Mouse (Mus musculus) forebrain, embryonic 11.5 days (tissue): Measurements from ENCODE around the gene Adam17. TPM values are rescaled to one million over a fixed set of nuclear protein-coding genes. Genes with fewer than 3 reads are reported as not detected.

ENCODE experiments used
- ATAC-seq: fragments of 200-750 bp; cut with Nextera tagmentation; replicated peaks from 2 replicates; pipeline ENCODE4 v1.8.0; 2017; ENCODE audit warnings: moderate TSS enrichment; ENCODE audit not compliant: low FRiP score
- DNase-seq: peaks from one replicate; pipeline ENCODE4 v3.0.0-alpha.2; 2017; ENCODE audit warnings: low spot score
- H3K27ac ChIP-seq: fragments of 300-500 bp; sonication (generic); 2 replicates; pipeline ENCODE4 v1.5.1; 2014; ENCODE audit warnings: low read depth, low read length
- H3K27me3 ChIP-seq: fragments of 300-500 bp; sonication (generic); 2 replicates; pipeline ENCODE4 v1.6.1; 2014; ENCODE audit warnings: mild to moderate bottlenecking, low read length, mixed read lengths; ENCODE audit not compliant: control insufficient read depth, insufficient read depth
- H3K36me3 ChIP-seq: fragments of 300-500 bp; sonication (generic); 2 replicates; pipeline ENCODE4 v1.6.1; 2014; ENCODE audit warnings: mild to moderate bottlenecking, low read length, moderate library complexity, mixed read lengths; ENCODE audit not compliant: control insufficient read depth, insufficient read depth
- H3K4me1 ChIP-seq: fragments of 300-500 bp; sonication (generic); replicated peaks from 2 replicates; pipeline ENCODE4 v1.6.1; 2014; ENCODE audit warnings: low read length, mixed read lengths; ENCODE audit not compliant: control insufficient read depth, insufficient read depth
- H3K4me2 ChIP-seq: fragments of 300-500 bp; sonication (generic); 2 replicates; pipeline ENCODE4 v1.6.1; 2014; ENCODE audit warnings: low read depth, mild to moderate bottlenecking, low read length, moderate library complexity, mixed read lengths; ENCODE audit not compliant: severe bottlenecking
- H3K4me3 ChIP-seq: fragments of 300-500 bp; sonication (generic); 2 replicates; pipeline ENCODE4 v1.5.1; 2014; ENCODE audit warnings: low read depth, low read length
- H3K9ac ChIP-seq: fragments of 300-500 bp; sonication (generic); 2 replicates; pipeline ENCODE4 v1.6.1; 2014; ENCODE audit warnings: low read length
- H3K9me3 ChIP-seq: fragments of 300-500 bp; sonication (generic); 2 replicates; pipeline ENCODE4 v1.6.1; 2016; ENCODE audit warnings: low read length, mixed read lengths; ENCODE audit not compliant: control insufficient read depth
- WGBS: fragments of 180-500 bp; shearing (Covaris S2); extraction: QIAGEN DNeasy Blood & Tissue Kit; methylation state at CpG from one replicate; pipeline ENCODE4 v1.1.7; 2014; 5-methylcytosine and 5-hydroxymethylcytosine counted together
- polyA plus RNA-seq: library from polyadenylated mRNA; unstranded; fragments of >200 nt; fragmentation: Nextera tagmentation; extraction: Ambion mirVana; gene quantifications from 2 replicates; pipeline ENCODE4 v1.2.1, GENCODE M21; 2014

The Adam17 gene
- polyA plus RNA-seq, 1 experiment from 2014 or later = 36.6 TPM

GRCm38 (mm10) chr12:21286712-21287650 lies 86.5 kb downstream of the Adam17 start:
- peak; percentile 8; the same call in 1 of the 2 replicates for ATAC-seq
- 38% methylated on average over 18 of the region's 18 CpGs for WGBS
- Histone ChIP-seq H3K4me2 (peak overlapping the region; percentile 67), H3K27me3 (no peaks in the 10 kb centered on the region), H3K9me3 (no peaks in the 10 kb centered on the region), H3K9ac (peak overlapping the region; percentile 85), H3K27ac (no peak overlapping the region), H3K4me3 (peak overlapping the region; percentile 56), H3K4me1 (peaks cover 6% of the 10 kb centered on the region), H3K36me3 (no peaks in the 10 kb centered on the region; the same call in 1 of the 2 replicates)
- DNase-seq = no peak

- WGBS = under 1% methylated on average over 28 of the region's 28 CpGs
- DNase-seq = peak; percentile 98
- H3K9ac ChIP-seq = peak within 1 kb of the TSS; percentile 85
- peak within 1 kb of the TSS; percentile 75 for H3K27ac ChIP-seq
- ATAC-seq = peak; percentile 97
- H3K27me3 ChIP-seq = no peaks in the 10 kb centered on the region
- H3K4me2 ChIP-seq = peak within 1 kb of the TSS; percentile 67
- H3K4me1 ChIP-seq = peaks cover 6% of the 10 kb centered on the region
- no peaks in the 10 kb centered on the region for H3K9me3 ChIP-seq
- peak within 1 kb of the TSS; percentile 56 for H3K4me3 ChIP-seq
- H3K36me3 ChIP-seq = no peaks in the 10 kb centered on the region; the same call in 1 of the 2 replicates
These were observed 87.2 kb downstream of the Adam17 start, which contains the start of gene Itgb1bp1 for GRCm38 (mm10) chr12:21286243-21286622. Itgb1bp1 (minus strand) TSS chr12:21286284.

GRCm38 (mm10) chr12:21285508-21286242 lies 87.8 kb downstream of the Adam17 start:
- Histone ChIP-seq H3K4me2 (peak overlapping the region; percentile 67), H3K9ac (peak overlapping the region; percentile 85), H3K27me3 (no peaks in the 10 kb centered on the region), H3K27ac (peak overlapping the region; percentile 41; the same call in 1 of the 2 replicates), H3K4me1 (peaks cover 6% of the 10 kb centered on the region), H3K36me3 (no peaks in the 10 kb centered on the region; the same call in 1 of the 2 replicates), H3K9me3 (no peaks in the 10 kb centered on the region), H3K4me3 (peak overlapping the region; percentile 56)
- WGBS = under 1% methylated on average over 47 of the region's 47 CpGs
- ATAC-seq (no peak; the same call in none of the 2 replicates), DNase-seq (no peak)

- H3K36me3 ChIP-seq = no peaks in the 10 kb centered on the region
- no peaks in the 10 kb centered on the region for H3K27me3 ChIP-seq
- 55% methylated on average over 11 of the region's 11 CpGs for WGBS
- DNase-seq (no peak), ATAC-seq (no peak)
- H3K4me2 ChIP-seq = peak within 1 kb of the TSS; percentile 67
- H3K4me3 ChIP-seq = peak within 1 kb of the TSS; percentile 56
- H3K4me1 ChIP-seq = peaks cover 6% of the 10 kb centered on the region
- H3K27ac ChIP-seq = peak within 1 kb of the TSS; percentile 75
- peak within 1 kb of the TSS; percentile 85 for H3K9ac ChIP-seq
- H3K9me3 ChIP-seq = no peaks in the 10 kb centered on the region
These were observed 88.5 kb downstream of the Adam17 start, which contains the start of gene Cpsf3 for GRCm38 (mm10) chr12:21284761-21285441. Cpsf3 (plus strand) TSS chr12:21285391.

GRCm38 (mm10) chr12:21277352-21277864 lies 96.0 kb downstream of the Adam17 start:
- Histone ChIP-seq H3K27ac (no peak overlapping the region), H3K27me3 (no peaks in the 10 kb centered on the region), H3K9ac (no peak overlapping the region), H3K9me3 (no peaks in the 10 kb centered on the region), H3K4me2 (no peak overlapping the region), H3K36me3 (no peaks in the 10 kb centered on the region), H3K4me1 (no peaks in the 10 kb centered on the region), H3K4me3 (no peak overlapping the region)
- DNase-seq = no peak
- 85% methylated on average over 1 of the region's 1 CpGs for WGBS
- no peak for ATAC-seq

GRCm38 (mm10) chr12:21274446-21274845 lies 99.0 kb downstream of the Adam17 start:
- Histone ChIP-seq H3K36me3 (no peaks in the 10 kb centered on the region; the same call in 1 of the 2 replicates), H3K27me3 (no peaks in the 10 kb centered on the region), H3K4me3 (no peak overlapping the region), H3K27ac (no peak overlapping the region), H3K4me2 (no peak overlapping the region), H3K9ac (no peak overlapping the region), H3K4me1 (no peaks in the 10 kb centered on the region), H3K9me3 (no peaks in the 10 kb centered on the region)
- WGBS = 88% methylated on average over 7 of the region's 7 CpGs
- ATAC-seq (no peak), DNase-seq (no peak)
